Mouse (Mus musculus): ENCODE results near the gene Bbc3.

DNA sequence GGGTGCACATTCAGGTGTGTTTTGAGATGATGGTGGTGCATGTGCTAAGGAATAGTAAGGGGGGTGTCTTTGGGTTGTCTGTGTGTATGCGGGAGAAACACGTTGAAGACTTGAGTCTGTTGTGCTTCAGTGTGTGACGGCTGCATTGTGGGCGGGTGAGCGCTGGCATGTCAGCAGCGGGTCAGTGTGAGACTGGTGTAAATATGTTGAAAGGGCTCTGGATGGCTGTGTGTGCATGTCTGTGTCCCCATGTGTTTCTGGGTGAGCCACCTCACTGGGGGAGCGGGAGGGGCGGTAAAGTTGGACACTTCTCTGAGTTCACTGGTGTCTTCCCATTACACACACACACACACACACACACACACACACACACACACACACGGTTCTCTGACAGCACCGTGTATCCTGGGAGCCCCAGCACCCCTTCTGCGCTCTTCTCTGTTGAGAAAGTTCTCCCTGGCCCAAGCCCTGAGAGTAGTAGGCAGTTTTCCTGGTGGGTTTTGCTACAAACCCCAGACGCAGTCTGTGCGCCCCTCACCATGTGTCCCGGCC is 3.3 kb downstream of the Bbc3 start:
- no peak for TF ChIP-seq TAL1 (IDR thresholded peaks at IDR 0.05; ENCODE audit: low read length)
- no peak for TF ChIP-seq GATA1 (IDR thresholded peaks at IDR 0.05; ENCODE audit: low read length)
